Mouse (Mus musculus): ENCODE measurements around the gene Kcnh1. TPM values are rescaled to one million over a fixed set of nuclear protein-coding genes. Genes with fewer than 3 reads are reported as not detected.

Kcnh1 gene
- polyA plus RNA-seq, 1 experiment from 2014 or later = 3.0 TPM

DNA sequence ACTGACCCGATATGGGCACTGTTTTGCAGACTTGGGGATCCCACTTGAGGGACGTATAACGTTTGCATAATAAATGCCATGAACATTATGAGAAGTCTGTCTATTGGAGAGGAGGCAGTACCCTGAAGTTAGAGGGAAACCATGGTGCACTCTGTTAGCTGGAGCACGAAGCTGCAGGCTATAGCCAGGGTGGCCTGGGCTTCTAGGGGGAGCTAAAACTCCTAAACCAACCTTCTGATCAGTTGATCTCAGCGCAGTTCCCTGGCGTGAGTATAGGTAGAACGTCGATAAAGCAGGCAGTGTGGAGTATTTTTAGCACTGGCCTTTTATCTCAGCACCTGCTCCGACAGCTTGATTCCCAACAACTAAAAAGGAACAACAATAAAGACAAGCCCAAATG is 2.1 kb downstream of the Kcnh1 start:
- no peak overlapping the region for H3K27ac ChIP-seq (ENCODE audit: low read length)
- ATAC-seq = no peak
- peak overlapping the region; percentile 91 for H3K4me2 ChIP-seq (ENCODE audit: low read length)
- no peak overlapping the region for H3K9ac ChIP-seq (ENCODE audit: low read depth, low read length)
- 65% methylated on average over 9 of the region's 9 CpGs for WGBS
- H3K27me3 ChIP-seq (ENCODE audit: control insufficient read depth, insufficient read depth, low read depth, low read length) = peaks cover 8% of the 10 kb centered on the region
- H3K4me3 ChIP-seq (ENCODE audit: low read depth, low read length) = no peak overlapping the region
- H3K9me3 ChIP-seq (replicated peaks; ENCODE audit: control insufficient read depth, low read length, poor library complexity, severe bottlenecking) = no peaks in the 10 kb centered on the region
- H3K4me1 ChIP-seq (ENCODE audit: control insufficient read depth, insufficient read depth, low read length) = peaks cover 11% of the 10 kb centered on the region; the same call in 1 of the 2 replicates
- no peaks in the 10 kb centered on the region for H3K36me3 ChIP-seq (ENCODE audit: control insufficient read depth, insufficient read depth, low read length)

DNA sequence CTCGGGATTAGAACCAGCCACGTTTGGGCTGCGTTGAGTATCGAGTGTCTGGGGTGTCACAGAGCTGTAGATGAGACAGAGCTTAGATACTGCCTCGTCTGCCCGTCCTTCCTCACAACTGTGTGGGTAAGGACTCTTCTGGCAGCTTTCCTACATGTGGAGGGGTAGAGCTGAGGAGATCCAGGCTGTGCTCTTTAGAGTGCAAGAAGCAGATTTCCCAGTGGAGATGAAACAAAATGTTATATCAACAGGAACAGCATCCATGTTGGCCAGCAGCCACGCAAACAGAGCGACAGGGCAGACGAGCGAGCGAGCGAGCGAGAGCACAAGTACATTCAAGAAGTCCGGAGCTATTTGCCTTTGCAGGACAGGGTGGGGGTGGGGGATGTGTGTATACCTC is 3.1 kb downstream of the Kcnh1 start:
- H3K36me3 ChIP-seq (ENCODE audit: control insufficient read depth, insufficient read depth, low read length) = no peaks in the 10 kb centered on the region
- no peak overlapping the region for H3K4me3 ChIP-seq (ENCODE audit: low read depth, low read length)
- H3K9me3 ChIP-seq (replicated peaks; ENCODE audit: control insufficient read depth, low read length, poor library complexity, severe bottlenecking) = no peaks in the 10 kb centered on the region
- H3K9ac ChIP-seq (ENCODE audit: low read depth, low read length) = no peak overlapping the region
- H3K4me1 ChIP-seq (ENCODE audit: control insufficient read depth, insufficient read depth, low read length) = peaks cover 11% of the 10 kb centered on the region; the same call in 1 of the 2 replicates
- H3K4me2 ChIP-seq (ENCODE audit: low read length) = peak overlapping the region; percentile 27
- ATAC-seq = no peak
- WGBS = 70% methylated on average over 14 of the region's 14 CpGs
- no peak overlapping the region for H3K27ac ChIP-seq (ENCODE audit: low read length)
- H3K27me3 ChIP-seq (ENCODE audit: control insufficient read depth, insufficient read depth, low read depth, low read length) = peaks cover 8% of the 10 kb centered on the region

DNA sequence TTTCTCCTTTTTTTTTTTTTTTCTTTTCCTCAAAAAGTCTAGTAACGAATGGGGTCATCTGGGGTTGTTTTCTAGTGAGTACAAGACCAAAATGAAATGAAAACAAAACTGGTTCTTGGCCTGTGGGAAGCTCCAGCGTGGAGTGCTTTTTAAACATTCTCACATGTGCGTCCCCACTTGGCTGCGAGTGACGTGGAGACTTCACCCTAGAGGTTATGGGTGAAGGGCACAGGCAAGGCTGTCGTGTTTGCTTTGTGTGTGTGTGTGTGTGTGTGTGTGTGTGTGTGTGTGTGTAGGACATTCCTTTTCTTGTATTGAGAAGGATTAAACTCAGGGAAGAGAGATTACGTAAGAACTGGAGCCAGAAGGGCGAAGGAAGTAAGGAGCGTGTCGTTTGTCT is 6.9 kb downstream of the Kcnh1 start:
- Histone ChIP-seq H3K4me2 (ENCODE audit: low read length) (no peak overlapping the region), H3K27ac (ENCODE audit: low read length) (no peak overlapping the region), H3K4me1 (ENCODE audit: control insufficient read depth, insufficient read depth, low read length) (peaks cover 7% of the 10 kb centered on the region; the same call in 1 of the 2 replicates), H3K9me3 (replicated peaks; ENCODE audit: control insufficient read depth, low read length, poor library complexity, severe bottlenecking) (no peaks in the 10 kb centered on the region), H3K36me3 (ENCODE audit: control insufficient read depth, insufficient read depth, low read length) (no peaks in the 10 kb centered on the region), H3K9ac (ENCODE audit: low read depth, low read length) (no peak overlapping the region), H3K4me3 (ENCODE audit: low read depth, low read length) (no peak overlapping the region), H3K27me3 (ENCODE audit: control insufficient read depth, insufficient read depth, low read depth, low read length) (no peaks in the 10 kb centered on the region)
- WGBS = 58% methylated on average over 10 of the region's 10 CpGs
- ATAC-seq = no peak

DNA sequence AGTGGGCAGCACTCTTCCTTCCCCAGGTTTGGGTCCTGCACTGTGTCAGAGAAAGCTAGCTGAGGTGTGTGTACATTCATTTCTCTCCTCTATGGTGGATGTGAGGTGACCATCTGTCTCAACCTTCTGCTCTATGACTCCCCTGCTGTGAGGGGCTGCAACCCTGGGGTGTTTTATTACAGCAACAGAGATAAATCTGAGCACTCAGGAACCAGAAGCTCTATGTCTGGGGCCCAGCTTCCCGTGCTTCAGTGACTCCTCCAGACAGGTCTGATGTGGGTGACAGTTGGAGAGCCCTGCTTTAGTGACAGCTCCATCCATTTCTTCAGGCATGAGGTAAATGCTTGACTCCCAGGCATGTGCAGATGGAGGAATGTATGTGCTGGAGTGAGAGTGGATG is 12.4 kb downstream of the Kcnh1 start:
- no peak overlapping the region for H3K4me2 ChIP-seq (ENCODE audit: low read length)
- no peaks in the 10 kb centered on the region for H3K36me3 ChIP-seq (ENCODE audit: control insufficient read depth, insufficient read depth, low read length)
- H3K9me3 ChIP-seq (replicated peaks; ENCODE audit: control insufficient read depth, low read length, poor library complexity, severe bottlenecking) = no peaks in the 10 kb centered on the region
- WGBS = 43% methylated on average over 1 of the region's 1 CpGs
- no peak overlapping the region for H3K27ac ChIP-seq (ENCODE audit: low read length)
- no peaks in the 10 kb centered on the region for H3K27me3 ChIP-seq (ENCODE audit: control insufficient read depth, insufficient read depth, low read depth, low read length)
- H3K4me3 ChIP-seq (ENCODE audit: low read depth, low read length) = no peak overlapping the region
- no peak overlapping the region for H3K9ac ChIP-seq (ENCODE audit: low read depth, low read length)
- no peaks in the 10 kb centered on the region for H3K4me1 ChIP-seq (ENCODE audit: control insufficient read depth, insufficient read depth, low read length)
- no peak for ATAC-seq

DNA sequence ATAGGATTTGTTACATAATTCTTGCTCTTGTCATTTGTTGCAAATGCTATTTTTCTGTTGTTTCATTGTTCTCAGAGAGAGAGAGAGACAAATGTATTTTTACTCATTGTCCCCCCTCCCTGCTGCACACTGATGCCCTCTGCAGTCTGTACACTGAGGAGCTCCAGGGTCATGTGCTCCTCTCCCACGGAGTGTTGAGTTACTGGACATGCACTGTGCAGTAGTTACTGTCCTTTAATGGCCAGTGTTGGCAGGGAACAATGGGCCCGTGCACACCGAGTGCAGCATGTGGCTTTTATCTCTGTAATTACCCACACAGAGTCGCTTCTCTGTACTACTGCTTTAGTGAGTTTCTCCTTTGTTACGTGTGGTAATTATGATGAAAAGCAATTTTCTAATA is 17.4 kb downstream of the Kcnh1 start:
- H3K9ac ChIP-seq (ENCODE audit: low read depth, low read length) = no peak overlapping the region
- H3K4me2 ChIP-seq (ENCODE audit: low read length) = no peak overlapping the region
- no peaks in the 10 kb centered on the region for H3K9me3 ChIP-seq (replicated peaks; ENCODE audit: control insufficient read depth, low read length, poor library complexity, severe bottlenecking)
- H3K27me3 ChIP-seq (ENCODE audit: control insufficient read depth, insufficient read depth, low read depth, low read length) = no peaks in the 10 kb centered on the region
- no peak overlapping the region for H3K27ac ChIP-seq (ENCODE audit: low read length)
- no peak for ATAC-seq
- H3K4me3 ChIP-seq (ENCODE audit: low read depth, low read length) = no peak overlapping the region
- no peaks in the 10 kb centered on the region for H3K36me3 ChIP-seq (ENCODE audit: control insufficient read depth, insufficient read depth, low read length)
- H3K4me1 ChIP-seq (ENCODE audit: control insufficient read depth, insufficient read depth, low read length) = no peaks in the 10 kb centered on the region
- 50% methylated on average over 5 of the region's 5 CpGs for WGBS

DNA sequence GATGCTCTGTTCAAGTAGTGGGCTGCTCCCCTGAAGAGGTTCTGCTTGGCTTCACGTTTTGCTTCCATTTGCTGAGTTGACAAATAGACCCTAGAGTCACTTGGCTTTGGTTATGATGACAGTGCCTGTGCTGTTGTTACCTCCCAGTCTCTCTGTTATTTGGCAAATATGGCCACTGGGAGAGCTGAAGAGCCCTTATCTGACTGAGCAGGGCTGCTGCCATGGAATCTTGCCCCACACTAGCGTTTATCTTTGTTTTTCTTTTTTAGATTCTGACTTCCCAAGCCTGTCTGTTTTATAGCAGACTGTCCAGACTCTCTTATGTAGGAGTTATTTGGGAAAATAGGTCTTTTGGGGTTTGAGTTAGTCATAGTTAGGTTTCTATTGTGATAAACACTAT is 21.9 kb downstream of the Kcnh1 start:
- 85% methylated on average over 2 of the region's 2 CpGs for WGBS
- Histone ChIP-seq H3K9ac (ENCODE audit: low read depth, low read length) (no peak overlapping the region), H3K36me3 (ENCODE audit: control insufficient read depth, insufficient read depth, low read length) (no peaks in the 10 kb centered on the region), H3K9me3 (replicated peaks; ENCODE audit: control insufficient read depth, low read length, poor library complexity, severe bottlenecking) (no peaks in the 10 kb centered on the region), H3K27ac (ENCODE audit: low read length) (no peak overlapping the region), H3K27me3 (ENCODE audit: control insufficient read depth, insufficient read depth, low read depth, low read length) (no peaks in the 10 kb centered on the region), H3K4me1 (ENCODE audit: control insufficient read depth, insufficient read depth, low read length) (no peaks in the 10 kb centered on the region), H3K4me2 (ENCODE audit: low read length) (no peak overlapping the region), H3K4me3 (ENCODE audit: low read depth, low read length) (no peak overlapping the region)
- ATAC-seq = no peak

DNA sequence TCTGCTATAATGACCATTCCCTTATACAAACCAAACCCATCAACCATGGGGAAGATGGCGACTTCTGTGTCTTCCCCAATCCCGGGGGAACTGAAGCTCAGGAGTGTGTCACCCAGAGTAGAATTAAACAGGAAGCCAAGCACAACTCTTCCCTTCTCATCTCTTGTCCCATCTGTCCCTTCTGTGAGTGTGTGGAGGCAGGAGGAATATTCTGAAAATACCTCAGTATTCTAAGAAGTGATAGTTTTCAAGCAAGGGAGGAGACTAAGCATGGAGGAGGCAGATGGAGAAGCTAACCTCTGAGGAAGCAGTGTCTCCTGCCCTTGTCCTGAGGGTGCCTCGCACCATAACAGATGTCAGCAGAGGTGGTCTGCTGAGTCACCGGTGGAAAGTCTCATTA is 24.1 kb downstream of the Kcnh1 start:
- Histone ChIP-seq H3K4me2 (ENCODE audit: low read length) (no peak overlapping the region), H3K9me3 (replicated peaks; ENCODE audit: control insufficient read depth, low read length, poor library complexity, severe bottlenecking) (no peaks in the 10 kb centered on the region), H3K4me3 (ENCODE audit: low read depth, low read length) (no peak overlapping the region), H3K27ac (ENCODE audit: low read length) (no peak overlapping the region), H3K27me3 (ENCODE audit: control insufficient read depth, insufficient read depth, low read depth, low read length) (no peaks in the 10 kb centered on the region), H3K9ac (ENCODE audit: low read depth, low read length) (no peak overlapping the region), H3K4me1 (ENCODE audit: control insufficient read depth, insufficient read depth, low read length) (no peaks in the 10 kb centered on the region), H3K36me3 (ENCODE audit: control insufficient read depth, insufficient read depth, low read length) (no peaks in the 10 kb centered on the region)
- ATAC-seq = no peak
- 90% methylated on average over 4 of the region's 4 CpGs for WGBS

DNA sequence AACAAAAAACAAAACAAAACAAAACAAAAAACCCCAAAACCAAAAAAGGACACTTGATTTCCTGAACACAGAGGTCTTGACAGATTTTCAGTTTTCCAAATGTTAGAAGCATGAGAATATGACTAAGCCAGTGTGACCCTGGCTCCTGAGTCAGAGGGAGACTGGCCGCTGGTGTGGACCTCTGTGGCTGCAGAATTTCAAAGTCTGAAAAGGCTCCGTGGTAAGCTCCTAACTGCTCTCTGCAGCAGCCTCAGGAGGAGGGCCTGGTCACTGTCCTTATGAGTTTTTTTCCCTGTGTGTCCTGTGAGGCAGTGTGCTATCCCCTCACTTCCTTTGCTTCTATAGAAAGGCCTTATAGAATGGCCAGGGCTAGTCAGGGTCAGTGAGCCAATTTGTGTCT is 29.6 kb downstream of the Kcnh1 start:
- Histone ChIP-seq H3K27ac (ENCODE audit: low read length) (no peak overlapping the region), H3K4me1 (ENCODE audit: control insufficient read depth, insufficient read depth, low read length) (no peaks in the 10 kb centered on the region), H3K9me3 (replicated peaks; ENCODE audit: control insufficient read depth, low read length, poor library complexity, severe bottlenecking) (no peaks in the 10 kb centered on the region), H3K36me3 (ENCODE audit: control insufficient read depth, insufficient read depth, low read length) (no peaks in the 10 kb centered on the region), H3K4me2 (ENCODE audit: low read length) (no peak overlapping the region), H3K4me3 (ENCODE audit: low read depth, low read length) (no peak overlapping the region), H3K27me3 (ENCODE audit: control insufficient read depth, insufficient read depth, low read depth, low read length) (no peaks in the 10 kb centered on the region), H3K9ac (ENCODE audit: low read depth, low read length) (no peak overlapping the region)
- ATAC-seq = no peak
- 72% methylated on average over 2 of the region's 2 CpGs for WGBS

DNA sequence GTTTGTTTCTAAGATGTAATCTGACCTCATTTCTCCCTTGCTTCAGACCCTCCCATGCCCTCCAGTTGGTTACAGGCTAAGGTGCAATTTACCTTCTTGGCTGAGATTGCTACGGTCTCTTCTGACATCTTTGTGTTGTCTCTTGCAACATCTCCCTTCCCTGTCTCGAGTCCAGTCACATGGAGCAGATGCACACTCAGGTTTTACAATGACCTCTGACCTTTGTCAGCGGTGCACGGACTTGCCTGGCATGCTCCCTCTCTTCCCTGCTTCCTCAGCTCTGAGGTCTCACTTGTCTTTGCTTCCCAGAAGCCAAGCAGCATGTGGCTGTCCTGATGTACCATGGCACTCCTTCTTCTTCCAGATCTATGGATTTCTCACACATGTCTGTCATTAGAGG is 33.6 kb downstream of the Kcnh1 start:
- 50% methylated on average over 4 of the region's 4 CpGs for WGBS
- no peak for ATAC-seq
- no peak overlapping the region for H3K9ac ChIP-seq (ENCODE audit: low read depth, low read length)
- no peaks in the 10 kb centered on the region for H3K27me3 ChIP-seq (ENCODE audit: control insufficient read depth, insufficient read depth, low read depth, low read length)
- H3K4me3 ChIP-seq (ENCODE audit: low read depth, low read length) = no peak overlapping the region
- no peaks in the 10 kb centered on the region for H3K36me3 ChIP-seq (ENCODE audit: control insufficient read depth, insufficient read depth, low read length)
- H3K4me1 ChIP-seq (ENCODE audit: control insufficient read depth, insufficient read depth, low read length) = no peaks in the 10 kb centered on the region
- H3K27ac ChIP-seq (ENCODE audit: low read length) = no peak overlapping the region
- H3K4me2 ChIP-seq (ENCODE audit: low read length) = no peak overlapping the region
- H3K9me3 ChIP-seq (replicated peaks; ENCODE audit: control insufficient read depth, low read length, poor library complexity, severe bottlenecking) = peaks cover 2% of the 10 kb centered on the region; the same call in 1 of the 2 replicates

DNA sequence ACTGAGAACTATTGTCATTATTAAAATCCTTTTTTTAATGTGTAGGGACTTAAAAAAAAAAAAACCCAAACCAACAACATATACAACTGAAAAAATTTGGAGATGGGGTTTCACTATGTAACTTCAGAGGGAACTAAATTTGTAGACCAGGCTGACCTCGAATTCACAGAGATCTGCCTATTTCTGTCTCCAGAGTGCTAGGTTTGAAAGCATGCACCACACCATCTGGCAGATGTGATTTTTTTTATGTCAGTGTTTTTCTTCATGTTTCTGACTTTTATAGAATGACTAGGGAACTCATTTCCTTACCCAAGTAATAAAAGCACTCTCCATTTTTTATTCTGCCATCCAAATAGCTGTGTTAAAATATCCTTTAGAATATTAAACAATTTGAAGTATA is 42.1 kb downstream of the Kcnh1 start:
- H3K4me3 ChIP-seq (ENCODE audit: low read depth, low read length) = no peak overlapping the region
- ATAC-seq = no peak
- peaks cover 2% of the 10 kb centered on the region; the same call in 1 of the 2 replicates for H3K9me3 ChIP-seq (replicated peaks; ENCODE audit: control insufficient read depth, low read length, poor library complexity, severe bottlenecking)
- H3K27ac ChIP-seq (ENCODE audit: low read length) = no peak overlapping the region
- H3K27me3 ChIP-seq (ENCODE audit: control insufficient read depth, insufficient read depth, low read depth, low read length) = no peaks in the 10 kb centered on the region
- H3K4me1 ChIP-seq (ENCODE audit: control insufficient read depth, insufficient read depth, low read length) = no peaks in the 10 kb centered on the region
- no peaks in the 10 kb centered on the region for H3K36me3 ChIP-seq (ENCODE audit: control insufficient read depth, insufficient read depth, low read length)
- 72% methylated on average over 1 of the region's 1 CpGs for WGBS
- H3K4me2 ChIP-seq (ENCODE audit: low read length) = no peak overlapping the region
- H3K9ac ChIP-seq (ENCODE audit: low read depth, low read length) = no peak overlapping the region

Measured in midbrain, embryonic 16.5 days (tissue).